Mouse (Mus musculus) layer of hippocampus, adult 18-20 months (tissue): Measurements from ENCODE around the gene Gapdh. TPM values are rescaled to one million over a fixed set of nuclear protein-coding genes. Genes with fewer than 3 reads are reported as not detected.

Source experiments
- DNase-seq, 2 experiments: peaks; one replicate each; pipeline ENCODE4 v3.0.0; 2022; ENCODE audit warnings: low spot score in 2 of 2
- total RNA-seq, 2 experiments: library from RNA; stranded (reverse); gene quantifications; 2 replicates each; pipeline ENCODE4 v1.2.3; 2021

Gapdh gene
- total RNA-seq, 2 experiments from 2014 or later: 2,555 to 2,598 TPM

DNA sequence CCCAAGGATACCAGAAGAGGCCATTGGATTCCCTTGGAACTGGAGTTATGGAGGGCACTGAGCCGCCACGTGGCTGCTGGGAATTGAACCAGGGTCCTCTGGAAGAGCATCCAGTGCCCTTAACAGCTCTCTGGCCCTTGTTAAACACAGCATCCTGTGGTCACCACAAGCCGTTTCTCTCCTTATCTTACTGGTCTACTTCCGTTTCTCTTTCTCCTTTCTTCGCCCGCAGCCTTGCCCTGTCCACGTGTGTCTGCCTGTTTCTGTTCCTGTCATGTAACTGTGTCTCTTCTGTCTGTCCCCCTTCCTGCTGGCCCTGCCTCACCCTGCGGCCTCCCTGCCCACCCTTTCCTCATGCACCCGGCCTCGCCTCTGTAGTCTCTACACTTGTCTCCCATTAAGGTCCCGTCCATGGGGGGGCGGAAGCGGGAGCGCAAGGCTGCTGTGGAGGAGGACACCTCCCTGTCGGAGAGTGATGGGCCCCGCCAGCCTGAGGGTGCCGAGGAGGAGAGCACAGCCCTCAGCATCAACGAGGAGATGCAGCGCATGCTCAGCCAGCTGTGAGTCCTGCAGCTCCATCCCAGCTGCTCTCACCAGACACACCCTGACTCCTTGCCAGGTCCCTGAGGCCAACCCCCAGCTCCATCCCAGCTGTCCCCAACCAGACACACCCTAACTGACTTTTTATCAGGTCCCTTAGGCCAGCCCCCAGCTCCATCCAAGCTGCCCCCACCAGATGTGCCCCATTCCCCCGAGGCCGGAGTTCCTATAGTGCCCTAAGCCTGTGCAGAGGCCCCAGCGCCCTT is 13.9 kb downstream of the Gapdh start:
- no peak for DNase-seq

DNA sequence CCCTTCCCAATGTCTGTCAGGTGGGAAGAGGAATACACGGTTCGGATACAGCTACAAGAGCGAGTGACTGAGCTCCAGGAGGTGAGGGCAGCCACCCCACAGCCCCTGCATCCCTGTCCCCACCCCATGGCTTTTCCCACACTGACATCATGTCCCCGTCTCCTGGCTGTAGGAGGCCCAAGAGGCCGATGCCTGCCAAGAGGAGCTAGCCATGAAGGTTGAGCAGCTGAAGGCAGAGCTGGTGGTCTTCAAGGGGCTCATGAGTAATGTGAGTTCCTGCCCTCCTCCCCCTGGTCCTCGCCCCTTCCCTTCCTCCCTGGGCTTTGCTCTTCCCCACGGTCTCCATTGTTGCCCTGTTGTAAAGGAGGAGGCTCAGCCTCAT is 16.7 kb downstream of the Gapdh start:
- DNase-seq: no peak

DNA sequence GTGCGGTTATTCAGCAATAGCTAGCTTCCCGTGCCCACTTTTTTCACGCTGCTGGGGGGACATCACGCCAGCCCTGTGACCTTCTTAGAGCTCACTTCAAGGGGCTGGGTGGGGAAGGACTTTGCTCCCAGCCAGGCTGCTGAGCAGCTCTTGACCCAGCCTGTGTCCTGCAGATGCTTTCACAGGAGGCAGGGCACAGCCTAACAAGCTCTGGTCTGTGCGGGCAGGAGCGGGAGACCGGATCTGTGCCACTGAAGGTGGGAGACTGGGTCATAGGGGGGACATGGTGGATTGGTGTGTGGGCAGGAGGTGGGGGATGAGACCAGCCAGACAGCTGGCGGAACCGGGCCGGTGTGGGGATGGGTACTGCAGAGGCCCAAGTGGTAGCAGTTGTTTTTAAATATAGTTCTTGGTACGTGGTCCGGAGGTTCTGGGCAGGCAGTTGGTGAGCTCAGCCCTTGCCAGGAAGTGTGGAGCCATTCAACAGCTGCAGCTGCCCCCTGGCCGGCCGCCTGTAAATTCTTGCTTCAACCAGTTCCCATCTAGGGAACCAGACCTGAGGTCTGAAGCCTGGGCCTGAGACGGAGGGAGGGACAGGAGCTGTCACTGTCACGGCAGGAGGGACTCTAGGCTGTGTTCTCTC is 17.2 kb downstream of the Gapdh start:
- DNase-seq: peak in 1 of 2 experiments; percentile 55

DNA sequence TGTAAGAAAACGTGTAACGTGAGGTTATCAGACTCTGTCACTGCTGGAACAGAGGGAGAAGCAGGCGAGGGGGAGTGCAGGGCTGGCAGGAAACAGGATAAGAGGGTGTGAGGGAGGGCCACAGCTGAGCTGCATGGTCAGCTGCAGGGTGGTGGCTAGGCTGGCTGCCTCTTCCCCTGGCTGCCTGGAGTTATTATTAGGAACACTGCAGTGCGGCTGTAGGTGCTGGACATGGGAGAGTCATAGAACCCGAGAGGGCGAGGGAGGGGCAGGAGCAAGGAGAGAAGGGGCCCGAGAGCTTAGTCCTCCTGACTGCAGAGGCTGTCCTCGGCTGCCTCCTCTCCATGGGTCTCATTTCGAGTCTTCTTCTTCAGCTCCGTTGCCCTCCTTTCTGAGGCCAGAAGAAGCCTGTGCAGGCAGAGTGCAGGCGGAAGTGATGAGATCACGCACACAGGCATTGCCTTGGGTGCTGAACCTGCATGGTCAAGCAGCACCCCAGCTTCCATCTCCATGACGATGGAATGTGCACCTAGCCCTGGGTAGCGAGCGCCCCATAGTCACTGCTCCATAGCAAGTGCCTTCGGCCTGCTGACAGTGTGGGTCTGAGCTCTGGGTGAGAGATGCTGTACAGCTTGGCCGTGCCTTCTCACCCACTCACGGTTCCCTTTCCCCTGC is 17.9 kb downstream of the Gapdh start:
- DNase-seq: peak in 1 of 2 experiments; percentile 47

DNA sequence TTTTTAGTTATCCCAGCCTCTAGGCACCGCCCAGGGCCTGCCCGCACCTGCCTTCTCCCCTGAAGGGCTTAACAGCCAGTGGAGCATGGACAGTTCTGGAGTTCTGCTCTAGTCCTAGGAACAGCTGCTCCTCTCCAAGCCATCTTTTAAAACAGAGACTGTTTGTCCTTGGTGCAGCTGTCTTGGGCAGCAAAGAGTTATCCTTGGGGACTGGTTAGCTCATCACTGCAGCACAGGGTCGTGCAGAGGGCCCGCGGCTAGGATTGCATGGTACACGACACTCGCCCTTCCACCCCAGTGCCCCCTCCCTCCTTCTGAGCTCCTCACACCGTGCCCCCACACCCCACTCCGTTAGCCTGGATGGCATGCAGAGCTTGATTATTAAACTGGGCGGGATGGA is 18.9 kb downstream of the Gapdh start:
- no peak for DNase-seq

DNA sequence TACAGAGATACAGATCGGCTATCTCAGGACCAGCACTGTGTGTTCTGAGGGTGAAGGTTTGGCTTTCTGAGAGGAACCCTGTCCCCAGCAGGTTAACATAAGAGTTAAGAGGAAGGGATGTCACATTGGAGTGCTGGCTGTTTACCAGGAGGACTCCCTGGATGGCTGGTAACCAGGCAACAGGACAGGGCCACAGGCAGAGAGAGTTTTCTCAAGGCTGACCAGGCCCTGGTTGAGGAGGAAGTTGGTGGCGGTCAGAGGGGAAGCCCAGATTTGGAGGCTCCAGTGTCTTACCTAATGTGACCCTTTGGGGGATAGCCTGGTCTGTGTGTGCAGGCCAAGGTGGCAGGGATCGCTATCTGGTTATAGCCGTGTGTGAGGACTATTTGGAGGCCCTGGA is 19.5 kb downstream of the Gapdh start:
- peak in 1 of 2 experiments; percentile 41 for DNase-seq

DNA sequence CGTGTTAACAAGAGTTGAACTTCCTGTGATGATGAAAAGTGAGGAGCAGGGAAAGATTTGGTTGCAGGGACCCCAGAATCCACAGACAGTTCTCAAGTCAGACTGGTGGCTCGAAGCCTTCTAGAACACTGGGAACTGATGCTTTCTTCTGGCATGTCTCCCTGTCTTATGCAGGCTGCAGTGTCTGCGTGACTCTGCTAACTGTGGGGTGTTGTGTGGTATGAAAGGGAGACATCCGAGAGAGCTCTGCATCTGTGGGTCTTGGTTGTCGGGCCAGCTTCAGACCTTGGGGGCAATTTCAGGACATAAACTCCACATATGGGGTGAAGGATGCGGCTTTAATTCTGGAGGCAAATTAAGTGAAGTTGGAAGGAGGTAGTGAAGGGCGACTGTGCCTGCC is 20.1 kb downstream of the Gapdh start:
- DNase-seq: peak in 1 of 2 experiments; percentile 40

DNA sequence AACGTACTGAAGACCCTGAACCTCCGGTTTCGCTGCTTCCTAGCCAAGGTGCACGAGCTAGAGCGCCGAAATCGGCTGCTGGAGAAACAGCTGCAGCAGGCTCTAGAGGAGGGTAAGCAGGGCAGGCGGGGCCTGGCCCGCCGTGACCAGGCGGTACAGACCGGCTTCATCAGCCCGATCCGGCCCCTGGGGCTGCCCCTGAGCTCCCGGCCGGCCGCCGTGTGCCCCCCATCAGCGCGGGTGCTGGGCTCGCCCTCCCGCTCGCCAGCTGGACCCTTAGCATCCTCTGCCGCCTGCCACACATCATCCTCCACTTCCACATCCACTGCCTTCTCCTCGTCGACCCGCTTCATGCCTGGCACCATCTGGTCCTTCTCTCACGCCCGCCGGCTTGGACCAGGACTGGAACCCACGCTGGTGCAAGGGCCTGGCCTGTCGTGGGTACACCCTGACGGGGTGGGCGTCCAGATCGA is 20.8 kb downstream of the Gapdh start:
- DNase-seq: peak in 1 of 2 experiments; percentile 34

DNA sequence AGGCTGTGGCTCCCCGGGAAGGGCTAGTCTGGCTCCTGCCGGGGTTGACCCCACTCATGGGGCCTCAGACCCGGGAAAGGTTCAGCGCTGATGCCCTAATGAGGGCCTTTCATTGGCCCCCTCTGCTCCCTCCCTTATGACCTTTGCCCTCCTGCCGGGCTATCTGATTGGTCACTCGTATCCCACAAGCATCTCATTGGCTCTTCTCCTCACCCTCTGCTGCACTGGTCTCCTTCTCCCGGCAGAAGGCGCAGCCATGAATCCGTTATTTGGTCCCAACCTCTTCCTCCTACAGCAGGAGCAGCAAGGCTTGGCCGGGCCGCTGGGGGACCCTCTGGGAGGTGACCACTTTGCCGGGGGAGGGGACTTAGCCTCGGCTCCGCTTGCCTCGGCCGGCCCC is 21.3 kb downstream of the Gapdh start, which contains the start of gene Iffo1:
Gene Iffo1 (plus strand): TSS at position 241 of the 400 bp plus-strand sequence.
- DNase-seq: peak; percentile 87 to 96

DNA sequence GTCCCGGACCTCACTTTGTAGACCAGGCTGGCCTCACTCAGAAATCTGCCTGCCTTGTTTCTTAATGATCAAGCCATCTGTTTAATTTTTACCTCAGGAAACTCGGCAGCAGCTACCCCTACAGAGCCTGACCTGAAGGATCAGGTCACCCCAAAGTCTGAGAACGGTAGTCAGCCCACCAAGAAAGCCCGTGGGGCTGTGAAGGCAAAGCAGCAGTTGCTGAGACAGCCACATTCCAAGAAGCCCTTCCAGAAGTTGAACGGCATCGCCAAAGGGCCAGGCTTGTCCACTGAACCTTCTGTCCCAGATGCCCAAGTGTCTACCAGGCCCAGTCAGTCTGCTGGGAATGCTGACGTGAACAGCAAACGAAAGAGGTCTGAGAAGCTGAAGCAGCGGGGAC is 22.4 kb downstream of the Gapdh start:
- no peak for DNase-seq

DNA sequence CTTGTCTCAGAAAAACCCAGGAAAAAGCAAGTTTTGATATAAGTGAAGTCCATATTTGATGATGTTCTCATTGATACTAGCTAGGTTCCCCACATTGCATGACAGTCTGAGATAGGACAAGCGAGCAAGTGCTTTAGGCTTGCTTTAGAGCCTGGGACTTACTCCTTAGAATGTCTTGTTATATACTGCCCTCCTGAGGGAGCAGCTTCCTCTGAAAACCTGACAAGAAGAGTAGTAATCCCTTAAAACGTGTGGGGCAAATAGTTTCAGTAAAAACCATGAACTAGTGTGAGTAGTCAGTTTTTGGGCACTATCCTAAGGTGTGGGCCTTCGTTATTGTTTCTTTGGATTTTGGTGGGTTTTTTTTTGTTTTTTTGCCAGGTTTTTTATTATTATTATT is 23.1 kb downstream of the Gapdh start:
- DNase-seq: no peak

DNA sequence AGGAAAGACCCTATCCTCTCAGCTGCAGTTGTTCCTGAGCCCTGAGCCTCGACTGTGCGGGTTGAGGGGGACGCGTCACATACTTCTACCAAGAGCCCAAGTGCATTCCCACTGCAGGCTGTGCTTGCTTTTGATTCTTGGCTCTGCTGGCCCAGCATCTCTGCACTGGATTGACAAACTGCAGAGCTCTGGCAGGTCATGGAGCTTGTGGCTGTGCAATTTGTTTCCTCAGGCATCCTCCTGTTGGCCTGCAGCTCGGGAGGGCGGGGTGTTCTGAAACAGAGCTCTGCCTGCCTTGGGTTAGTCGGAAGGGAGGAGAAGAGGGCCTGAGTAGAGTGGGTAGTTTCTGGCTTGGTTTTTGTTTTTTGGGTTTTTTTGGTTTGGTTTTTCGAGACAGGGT is 23.8 kb downstream of the Gapdh start:
- no peak for DNase-seq

DNA sequence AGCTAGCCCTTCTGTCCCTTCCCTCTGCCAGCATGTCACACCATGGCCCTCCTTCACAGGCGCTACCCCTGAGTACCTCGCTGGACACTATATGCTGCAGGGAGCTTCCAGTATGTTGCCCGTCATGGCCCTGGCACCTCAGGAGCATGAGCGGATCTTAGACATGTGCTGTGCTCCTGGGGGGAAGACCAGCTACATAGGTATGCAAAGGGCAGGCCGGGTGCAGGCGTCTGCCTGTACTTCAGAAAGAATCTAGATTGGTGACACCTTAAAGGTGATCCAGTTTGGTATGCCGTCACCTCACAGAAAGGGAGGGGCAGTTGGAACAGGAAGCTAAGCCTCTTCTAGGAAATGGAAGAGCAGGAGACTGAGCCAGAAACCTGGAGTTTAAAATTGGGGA is 26.5 kb downstream of the Gapdh start:
- no peak for DNase-seq

DNA sequence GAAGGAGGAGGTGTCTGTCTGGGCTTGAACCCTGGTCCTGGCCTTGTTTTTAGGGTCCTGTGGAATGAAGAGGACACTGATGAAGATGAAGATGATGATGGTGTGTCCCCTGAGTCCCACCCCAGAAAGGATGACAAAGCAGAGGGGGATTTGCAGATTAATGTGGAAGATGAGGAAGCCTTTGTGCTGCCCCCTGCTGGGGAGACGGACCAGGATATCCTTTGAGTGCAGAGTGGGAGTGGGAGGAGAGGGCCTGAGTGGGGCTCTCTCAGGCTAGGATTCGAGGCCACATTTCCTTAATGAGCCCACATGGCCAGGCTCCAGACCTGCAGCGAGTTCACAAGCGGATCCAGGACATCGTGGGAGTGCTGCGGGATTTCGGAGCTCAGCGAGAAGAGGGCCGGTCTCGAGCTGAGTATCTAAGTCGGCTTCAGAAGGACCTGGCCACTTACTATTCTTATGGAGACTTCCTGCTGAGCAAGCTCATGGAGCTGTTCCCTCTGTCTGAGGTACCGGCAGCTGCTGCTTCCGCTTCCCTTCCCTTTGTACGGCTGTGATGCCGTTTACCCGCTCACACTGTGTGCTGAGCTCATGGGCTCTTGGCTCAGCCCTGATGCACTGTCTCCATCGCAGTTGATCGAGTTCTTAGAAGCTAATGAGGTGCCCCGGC is 29.1 kb downstream of the Gapdh start:
- DNase-seq: no peak

DNA sequence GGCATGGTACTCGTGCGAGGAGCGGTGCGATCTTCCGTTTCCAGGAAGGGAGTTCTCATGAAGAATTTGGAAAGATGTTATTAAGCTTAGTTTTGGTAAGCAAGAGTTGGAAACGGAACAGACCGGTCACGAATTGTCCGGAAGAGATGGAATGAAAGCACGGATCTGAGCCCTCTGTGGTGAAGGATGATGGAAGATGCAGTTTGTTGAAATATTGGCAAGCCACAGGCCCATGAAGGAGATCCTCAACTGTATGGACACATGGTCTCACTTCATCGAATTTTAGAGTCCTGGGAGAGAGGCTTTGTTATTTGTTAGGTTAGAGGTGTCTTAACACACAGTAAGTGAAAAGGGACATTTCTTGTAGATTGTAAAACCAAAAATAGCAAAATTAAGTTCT is 33.8 kb downstream of the Gapdh start:
- no peak for DNase-seq

DNA sequence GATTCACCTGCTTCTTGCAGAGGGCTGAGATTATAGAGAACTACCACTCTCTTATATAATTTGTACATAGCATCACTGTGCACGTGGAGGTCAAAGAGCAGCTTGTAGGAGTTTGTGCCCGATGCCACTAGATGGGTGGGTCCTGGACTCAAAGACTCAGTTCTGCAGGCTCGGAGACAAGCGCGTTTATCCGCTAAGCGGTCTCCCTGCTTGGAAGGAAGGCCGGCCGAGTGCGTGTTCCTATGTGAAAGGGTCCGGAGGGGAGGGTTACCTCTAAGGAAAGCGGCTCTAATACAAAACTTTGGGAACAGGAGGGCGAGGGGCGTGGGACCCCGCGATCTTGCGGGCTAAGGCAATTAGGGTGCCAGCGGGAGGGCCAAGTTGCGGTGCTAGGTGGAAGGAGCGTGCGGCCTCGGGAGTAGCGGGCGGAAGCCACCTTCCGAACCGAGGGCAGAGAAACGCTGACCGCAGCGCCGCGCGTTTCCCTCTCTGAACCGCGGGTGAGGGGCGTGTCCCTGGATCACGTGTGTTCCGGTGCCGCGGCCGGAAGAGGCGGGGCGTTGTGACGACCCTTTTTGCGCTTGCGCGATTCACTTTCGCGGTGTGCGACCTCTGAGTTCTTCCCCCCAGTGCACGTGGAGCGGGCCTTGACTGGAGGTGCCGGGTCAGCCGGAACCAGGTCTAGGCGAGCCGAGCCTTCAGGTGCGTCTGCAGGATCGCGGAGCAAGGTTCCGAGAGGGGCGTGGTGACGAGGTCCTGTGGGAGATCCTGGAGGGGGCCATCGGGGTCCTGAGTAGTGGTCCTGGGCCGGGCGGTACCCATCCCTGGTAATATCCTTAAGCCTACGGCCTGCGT is 34.7 kb downstream of the Gapdh start, which contains the start of gene Nop2:
Gene Nop2 (plus strand): TSS at position 608 of the 855 bp plus-strand sequence.
- DNase-seq: peak; percentile 78 to 83

DNA sequence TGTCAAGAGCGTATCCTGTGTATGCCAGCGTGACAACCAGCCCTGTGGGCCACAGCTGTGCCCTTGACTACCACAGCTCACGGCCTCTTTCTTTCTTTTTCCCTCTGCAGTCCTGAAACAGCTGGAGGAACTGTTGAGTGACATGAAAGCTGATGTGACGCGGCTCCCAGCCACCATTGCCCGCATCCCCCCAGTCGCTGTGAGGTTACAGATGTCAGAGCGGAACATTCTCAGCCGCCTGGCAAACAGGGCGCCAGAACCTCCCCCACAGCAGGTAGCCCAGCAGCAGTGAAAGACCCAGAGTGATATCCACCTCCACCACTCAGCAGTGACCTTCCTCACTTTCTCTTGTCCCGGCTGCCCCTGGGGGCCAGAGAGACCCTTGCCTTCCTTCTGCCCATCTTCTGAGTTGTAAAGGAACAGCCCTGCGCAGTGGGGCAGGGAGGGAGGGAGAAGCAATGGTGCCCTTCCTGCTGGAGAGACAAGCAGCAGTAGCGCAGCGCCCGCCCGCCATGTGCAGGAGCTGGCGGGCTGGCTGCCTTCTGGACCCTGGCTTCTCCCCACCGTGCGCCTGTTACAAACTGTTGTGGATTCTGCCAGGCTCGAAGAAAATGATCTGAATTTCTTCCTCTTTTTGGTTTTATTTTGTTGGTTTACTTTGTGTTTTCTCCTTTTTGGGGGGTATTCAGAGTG is 36.4 kb downstream of the Gapdh start:
- DNase-seq: no peak

DNA sequence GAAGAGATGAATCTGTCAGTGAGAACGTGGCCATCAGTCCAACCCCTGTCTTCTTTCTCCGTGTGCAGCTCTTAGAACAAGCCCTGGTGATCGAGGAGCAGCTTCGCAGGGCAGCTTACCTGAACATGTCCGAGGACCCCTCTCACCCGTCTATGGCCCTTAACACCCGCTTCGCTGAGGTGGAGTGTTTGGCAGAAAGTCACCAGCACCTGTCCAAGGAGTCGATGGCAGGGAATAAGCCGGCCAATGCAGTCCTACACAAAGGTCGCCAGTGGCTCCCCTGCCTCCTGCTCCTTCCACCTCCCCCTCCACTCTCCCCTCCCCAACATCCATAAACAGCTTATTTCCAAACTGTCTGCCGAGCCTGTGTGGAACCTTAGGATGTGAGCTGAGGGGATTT is 37.5 kb downstream of the Gapdh start:
- no peak for DNase-seq

DNA sequence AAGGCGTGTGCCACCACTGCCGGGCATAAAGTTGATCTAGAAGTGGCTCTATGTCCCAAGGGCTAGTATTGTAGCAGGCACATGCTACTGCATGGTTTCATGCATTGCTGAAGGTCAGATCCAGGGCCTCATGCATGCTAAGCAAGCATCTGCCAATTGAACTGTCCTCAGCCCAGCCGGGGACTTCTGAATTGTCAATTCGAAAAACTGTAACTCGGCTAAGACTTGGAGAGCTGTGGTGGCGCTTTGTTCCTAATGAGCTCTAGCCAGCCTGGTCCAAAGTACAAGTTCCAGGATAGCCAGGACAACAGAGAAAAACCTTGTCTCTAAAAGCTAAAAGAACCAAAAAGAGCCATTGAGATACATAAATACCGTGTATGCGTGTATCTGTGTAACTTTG is 46.9 kb downstream of the Gapdh start:
- DNase-seq: no peak

DNA sequence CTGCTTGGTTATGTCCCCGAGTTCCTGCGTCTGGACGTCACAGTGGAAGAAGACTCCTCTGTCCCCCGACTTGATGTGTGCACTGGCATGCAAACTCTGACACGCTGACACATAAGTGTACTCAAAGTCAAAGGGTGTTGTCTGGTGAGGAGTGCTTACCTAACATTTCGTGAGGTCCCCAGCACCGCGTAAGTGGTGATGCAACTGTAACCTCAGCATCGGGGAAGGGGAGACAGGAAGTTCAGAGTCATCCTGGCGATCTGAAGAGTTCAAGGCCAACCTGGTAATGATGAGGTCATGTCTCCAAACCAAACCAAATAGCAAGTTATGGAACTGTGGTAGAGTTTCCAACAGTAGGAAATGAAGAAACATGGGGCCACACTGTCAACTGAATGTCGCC is 53.7 kb downstream of the Gapdh start:
- no peak for DNase-seq
